Comparison of ENCODE assay signal across 12 mouse cellular contexts in genomic region chr4:141283879-141284411, GRCm38 (mm10). TPM values are rescaled to one million over a fixed set of nuclear protein-coding genes. Genes with fewer than 3 reads are reported as not detected.
A peak's percentile ranks its signal among the peaks of the same experiment; 100 is the strongest.
DNase-seq lines count a peak whose midpoint lies in the region; ATAC-seq and TF ChIP-seq lines count a peak whose summit lies in the region.
"Had no signal": no experiment of that assay in that cellular context is flagged by ENCODE, and none has a peak within 500 bp of the region (broad histone marks: within the 10 kb centered on the region; RNA-seq: fewer than 3 reads in every experiment).

No protein-coding gene starts in this region.

- no peak for ATAC-seq in heart, embryonic 16.5 days (replicated peaks; ENCODE audit: extremely low read depth, insufficient read depth, low FRiP score)
- no peak for ATAC-seq in midbrain, embryonic 15.5 days (replicated peaks)
- 0 out of 2 replicates have a peak, but pooled peaks have one; percentile 5 for ATAC-seq in midbrain, embryonic 13.5 days
- no peak for ATAC-seq in monocyte, adult 5-6 weeks (replicated peaks; ENCODE audit: insufficient number of reproducible peaks, low FRiP score, low TSS enrichment, poor library complexity, severe bottlenecking)

- H3K9ac ChIP-seq in heart, embryonic 16.5 days (ENCODE audit: low read length), result peak overlapping the region; percentile 22; the same call in 1 of the 2 replicates
- H3K9ac ChIP-seq in midbrain, embryonic 15.5 days, result no peak overlapping the region
- peak overlapping the region; percentile 84 for H3K9ac ChIP-seq in ES-E14 (ENCODE audit: insufficient read depth, low read depth, low read length, poor library complexity, severe bottlenecking)
- no peak overlapping the region for H3K9ac ChIP-seq in midbrain, embryonic 13.5 days (replicated peaks)

- H3K4me2 ChIP-seq in heart, embryonic 16.5 days (ENCODE audit: low read depth, low read length), result no peak overlapping the region
- H3K4me2 ChIP-seq in midbrain, embryonic 15.5 days, result no peak overlapping the region
- no peak overlapping the region for H3K4me2 ChIP-seq in midbrain, embryonic 13.5 days (replicated peaks)

- in situ Hi-C loops in ES-E14 (cut with MboI; ENCODE audit: low sequenced_read_pairs in 2 of 2, unreplicated experiment in 2 of 2), result loop anchor here in 1 of 2 experiments (10.0 kb wide), 1 partner anchor 281 kb away; no protein-coding TSS in a partner anchor

- H3K4me1 ChIP-seq in heart, embryonic 16.5 days (ENCODE audit: control insufficient read depth, insufficient read depth, low read length), result peaks cover 34% of the 10 kb centered on the region
- H3K4me1 ChIP-seq in midbrain, embryonic 10.5 days, result peaks cover 77% of the 10 kb centered on the region
- peaks cover 27% of the 10 kb centered on the region for H3K4me1 ChIP-seq in midbrain, embryonic 15.5 days
- peaks cover 11 to 29% of the 10 kb centered on the region in 2 experiments; a peak in 3 of 4 replicates for H3K4me1 ChIP-seq in ES-E14 (ENCODE audit: control insufficient read depth in 2 of 2, insufficient read depth in 2 of 2, low read length in 2 of 2, poor library complexity in 1 of 2)
- H3K4me1 ChIP-seq in midbrain, embryonic 13.5 days (replicated peaks), result peaks cover 44% of the 10 kb centered on the region

- no peak overlapping the region for H3K4me3 ChIP-seq in heart, embryonic 16.5 days (ENCODE audit: low read length)
- H3K4me3 ChIP-seq in midbrain, embryonic 10.5 days, result no peak overlapping the region
- H3K4me3 ChIP-seq in midbrain, embryonic 15.5 days, result no peak overlapping the region
- H3K4me3 ChIP-seq in ES-E14 (ENCODE audit: insufficient read depth in 1 of 2, low read depth in 1 of 2, low read length in 2 of 2, poor library complexity in 1 of 2, severe bottlenecking in 1 of 2), result peak overlapping the region; percentile 4 to 23; a peak in 3 of 4 replicates
- H3K4me3 ChIP-seq in midbrain, embryonic 13.5 days (replicated peaks), result no peak overlapping the region

- peaks cover 9% of the 10 kb centered on the region for H3K27me3 ChIP-seq in heart, embryonic 16.5 days (ENCODE audit: control insufficient read depth, insufficient read depth, low read length)
- peaks cover 73% of the 10 kb centered on the region for H3K27me3 ChIP-seq in midbrain, embryonic 10.5 days (ENCODE audit: low read depth, poor library complexity, severe bottlenecking)
- peaks cover 10% of the 10 kb centered on the region; the same call in 1 of the 2 replicates for H3K27me3 ChIP-seq in midbrain, embryonic 15.5 days (replicated peaks)
- H3K27me3 ChIP-seq in midbrain, embryonic 13.5 days, result peaks cover 30% of the 10 kb centered on the region

- no peak for DNase-seq in heart, adult 8-10 months (ENCODE audit: low spot score)
- DNase-seq in midbrain, embryonic 10.5 days (ENCODE audit: low spot score), result no peak
- DNase-seq in ES-E14 (ENCODE audit: low read depth, low spot score), result peak; percentile 74
- DNase-seq: cerebellum, adult 9-11 months; heart, postnatal 4 days; kidney, adult 8-10 months had no signal

- H3K9me3 ChIP-seq in heart, embryonic 16.5 days (replicated peaks; ENCODE audit: control insufficient read depth, low read length), result no peaks in the 10 kb centered on the region
- no peaks in the 10 kb centered on the region for H3K9me3 ChIP-seq in midbrain, embryonic 10.5 days (replicated peaks)
- H3K9me3 ChIP-seq in midbrain, embryonic 15.5 days, result no peaks in the 10 kb centered on the region
- no peaks in the 10 kb centered on the region for H3K9me3 ChIP-seq in ES-E14 (ENCODE audit: control insufficient read depth, insufficient read depth, low read depth, low read length)
- H3K9me3 ChIP-seq in midbrain, embryonic 13.5 days, result no peaks in the 10 kb centered on the region

- H3K36me3 ChIP-seq in heart, embryonic 16.5 days (ENCODE audit: control insufficient read depth, insufficient read depth), result no peaks in the 10 kb centered on the region
- H3K36me3 ChIP-seq in midbrain, embryonic 10.5 days, result no peaks in the 10 kb centered on the region
- H3K36me3 ChIP-seq in midbrain, embryonic 15.5 days (replicated peaks), result no peaks in the 10 kb centered on the region
- no peaks in the 10 kb centered on the region for H3K36me3 ChIP-seq in ES-E14 (ENCODE audit: control insufficient read depth, insufficient read depth, low read length, poor library complexity, severe bottlenecking)
- H3K36me3 ChIP-seq in midbrain, embryonic 13.5 days, result no peaks in the 10 kb centered on the region

- no peak overlapping the region for H3K27ac ChIP-seq in heart, embryonic 16.5 days (ENCODE audit: low read length)
- H3K27ac ChIP-seq in midbrain, embryonic 10.5 days (replicated peaks), result peak overlapping the region; percentile 24; the same call in 1 of the 2 replicates
- H3K27ac ChIP-seq in midbrain, embryonic 15.5 days, result no peak overlapping the region
- H3K27ac ChIP-seq in ES-E14 (ENCODE audit: insufficient read depth, low read depth, low read length, poor library complexity, severe bottlenecking), result peak overlapping the region; percentile 100
- H3K27ac ChIP-seq in midbrain, embryonic 13.5 days, result no peak overlapping the region
- H3K27ac ChIP-seq: macrophage had no signal

- WGBS in heart, embryonic 16.5 days, result 28% methylated on average over 8 of the region's 8 CpGs
- WGBS in midbrain, embryonic 10.5 days, result 32% methylated on average over 8 of the region's 8 CpGs
- 17% methylated on average over 8 of the region's 8 CpGs for WGBS in midbrain, embryonic 15.5 days
- 20% methylated on average over 8 of the region's 8 CpGs for WGBS in midbrain, embryonic 13.5 days

TF ChIP-seq in ES-E14, 5 proteins besides CTCF, POLR2A, EP300 and RAD21:
- TF ChIP-seq CHD2 (IDR thresholded peaks at IDR 0.05; ENCODE audit: low read depth, low read length) (no peak), ZNF384 (IDR thresholded peaks at IDR 0.05; ENCODE audit: low read depth, low read length) (no peak), ZC3H11A (IDR thresholded peaks at IDR 0.05; ENCODE audit: borderline replicate concordance, low read depth, low read length) (no peak), HCFC1 (IDR thresholded peaks at IDR 0.05; ENCODE audit: borderline replicate concordance, insufficient read depth, low read length) (no peak), MAFK (IDR thresholded peaks at IDR 0.05; ENCODE audit: insufficient read depth, low read depth, low read length) (no peak)

RNA-seq across cellular contexts. Expression of gene Epha2, which starts 17.1 kb away (rescaled TPM):
- 3.1 and 3.9 TPM in 2 replicates for polyA plus RNA-seq in heart, embryonic 16.5 days (2015; fragmentation: Nextera tagmentation; extraction: Ambion mirVana)
- total RNA-seq in heart, adult 8-10 months (2022), result 1 to 10 TPM; 4.6 to 7.1 (median 5.2) TPM
- polyA plus RNA-seq in midbrain, embryonic 10.5 days (2016; fragmentation: Nextera tagmentation; extraction: Ambion mirVana), result 3.6 and 3.7 TPM in 2 replicates
- 1.6 and 1.7 TPM in 2 replicates for polyA plus RNA-seq in midbrain, embryonic 15.5 days (2015; fragmentation: Nextera tagmentation; extraction: Ambion mirVana)
- total RNA-seq in ES-E14 (2012; rRNA removed), result 256 and 507 TPM in 2 replicates
- polyA plus RNA-seq in midbrain, embryonic 13.5 days (2015; fragmentation: Nextera tagmentation; extraction: Ambion mirVana), result 3.5 and 4.7 TPM in 2 replicates
- total RNA-seq in monocyte, adult 5-6 weeks (2017), result not detected in 3 replicates

RNA-seq across cellular contexts. Expression of gene Arhgef19, which starts 44.6 kb away (rescaled TPM):
- polyA plus RNA-seq in heart, embryonic 16.5 days (2015; fragmentation: Nextera tagmentation; extraction: Ambion mirVana), result 2.3 and 4.0 TPM in 2 replicates
- total RNA-seq in heart, adult 8-10 months (2022), result 10 to 100 TPM; 26.2 to 32.2 (median 30.3) TPM
- polyA plus RNA-seq in midbrain, embryonic 10.5 days (2016; fragmentation: Nextera tagmentation; extraction: Ambion mirVana), result 0.64 and 1.4 TPM in 2 replicates
- 1.0 and 1.7 TPM in 2 replicates for polyA plus RNA-seq in midbrain, embryonic 15.5 days (2015; fragmentation: Nextera tagmentation; extraction: Ambion mirVana)
- total RNA-seq in ES-E14 (2012; rRNA removed), result 1.7 and 2.3 TPM in 2 replicates
- polyA plus RNA-seq in midbrain, embryonic 13.5 days (2015; fragmentation: Nextera tagmentation; extraction: Ambion mirVana), result 0.93 and 0.98 TPM in 2 replicates
- total RNA-seq in monocyte, adult 5-6 weeks (2017), result not detected in 3 replicates
- total RNA-seq: MEL had no signal
- polyA plus RNA-seq: macrophage had no signal

Comparison
In these comparisons a context has a peak if more than half of its experiments do, and no peak if none do; other contexts are left out.
1. H3K27ac ChIP-seq: peak in midbrain, embryonic 10.5 days (single experiment) and ES-E14 (single experiment); none in heart, embryonic 16.5 days (single experiment), midbrain, embryonic 15.5 days (single experiment) and midbrain, embryonic 13.5 days (single experiment).
2. H3K4me3 ChIP-seq: peak in ES-E14 (2 of 2); none in heart, embryonic 16.5 days (single experiment), midbrain, embryonic 10.5 days (single experiment), midbrain, embryonic 15.5 days (single experiment) and midbrain, embryonic 13.5 days (single experiment).
3. H3K9ac ChIP-seq: peak in heart, embryonic 16.5 days (single experiment) and ES-E14 (single experiment); none in midbrain, embryonic 15.5 days (single experiment) and midbrain, embryonic 13.5 days (single experiment).